Mouse (Mus musculus): ENCODE data around the gene Arhgap24. TPM values are rescaled to one million over a fixed set of nuclear protein-coding genes. Genes with fewer than 3 reads are reported as not detected.
A peak's percentile ranks its signal among the peaks of the same experiment; 100 is the strongest.

Gene Arhgap24
- polyA plus RNA-seq, 1 experiment, result 4.2 TPM

DNA sequence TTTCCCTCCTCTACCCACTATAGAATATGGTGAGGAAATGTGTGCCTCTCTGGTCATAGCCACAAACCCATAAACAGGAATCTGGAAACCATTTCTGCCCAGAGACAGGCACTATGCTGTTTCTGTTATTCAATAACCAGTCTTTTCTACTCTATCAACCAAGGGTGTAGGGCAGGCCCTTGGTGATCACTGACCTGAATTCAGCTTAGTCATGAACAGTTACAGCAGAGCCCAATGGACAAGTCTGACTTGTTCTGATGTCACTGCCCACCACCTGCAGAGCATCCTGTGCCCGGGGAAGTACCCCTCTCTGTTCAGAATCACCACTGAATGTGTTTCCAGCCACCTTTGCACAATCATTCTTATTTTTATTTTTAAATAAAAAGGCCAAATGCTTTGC lies 216.6 kb downstream of the Arhgap24 start:
- 13% methylated on average over 1 of the region's 1 CpGs for WGBS
- TF ChIP-seq CTCF (IDR thresholded peaks at IDR 0.05; ENCODE audit: extremely low read depth, insufficient read depth, insufficient read length, insufficient replicate concordance), result no peak
- Histone ChIP-seq H3K27ac (ENCODE audit: insufficient read depth, low read length) (no peak overlapping the region), H3K27me3 (ENCODE audit: control insufficient read depth, insufficient read depth, low read length) (no peaks in the 10 kb centered on the region), H3K36me3 (ENCODE audit: control insufficient read depth, insufficient read depth, low read length) (no peaks in the 10 kb centered on the region), H3K4me1 (ENCODE audit: control insufficient read depth, insufficient read depth, insufficient read length) (no peaks in the 10 kb centered on the region; the same call in 1 of the 2 replicates), H3K4me3 (ENCODE audit: extremely low read depth, insufficient read depth, insufficient read length) (no peak overlapping the region)
- no peak for DNase-seq (ENCODE audit: low read depth in 1 of 2, low spot score in 2 of 2)

DNA sequence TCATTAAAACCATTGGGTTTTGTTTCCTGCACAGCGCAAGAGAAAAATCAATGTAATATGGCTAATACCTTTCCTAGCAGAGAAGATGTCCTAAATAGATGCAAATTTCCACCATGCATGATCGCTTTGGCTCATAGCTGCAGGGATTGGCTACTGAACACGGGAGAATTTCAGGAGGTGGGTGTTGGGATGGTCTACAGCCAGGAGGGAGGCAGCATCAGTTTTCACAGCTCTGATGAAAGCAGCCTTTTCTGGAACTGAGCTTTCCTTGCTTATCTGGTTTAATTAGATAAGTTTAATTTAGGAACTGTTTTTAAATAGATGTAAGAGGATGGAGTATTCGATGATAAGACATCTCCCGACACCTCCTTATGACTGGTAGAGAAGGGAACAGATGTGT lies 217.2 kb downstream of the Arhgap24 start:
- no peak for TF ChIP-seq POLR2A (IDR thresholded peaks at IDR 0.05; ENCODE audit: low read depth, low read length)
- TF ChIP-seq CTCF (IDR thresholded peaks at IDR 0.05; ENCODE audit: extremely low read depth, insufficient read depth, insufficient read length, insufficient replicate concordance), result no peak

DNA sequence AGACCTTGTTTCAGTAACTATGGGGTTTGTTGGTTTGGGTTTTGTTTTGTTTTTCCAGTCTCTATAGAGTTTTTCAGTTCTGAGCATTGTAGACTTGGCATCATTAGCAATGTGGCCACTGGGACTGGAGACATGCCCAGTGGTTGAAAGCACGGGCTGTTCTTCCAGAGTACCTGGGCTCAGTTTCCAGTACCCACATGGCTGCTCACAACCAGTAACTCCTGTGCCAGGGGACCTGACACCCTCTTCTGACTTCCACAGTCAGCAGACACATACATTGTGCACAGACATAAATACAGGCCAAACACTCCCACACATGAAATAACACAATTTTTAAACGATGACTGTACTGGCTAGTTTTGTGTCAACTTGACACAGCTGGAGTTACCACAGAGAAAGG lies 217.7 kb downstream of the Arhgap24 start:
- Histone ChIP-seq H3K27ac (ENCODE audit: insufficient read depth, low read length) (no peak overlapping the region), H3K36me3 (ENCODE audit: control insufficient read depth, insufficient read depth, low read length) (no peaks in the 10 kb centered on the region), H3K4me1 (ENCODE audit: control insufficient read depth, insufficient read depth, insufficient read length) (no peaks in the 10 kb centered on the region; the same call in 1 of the 2 replicates), H3K27me3 (ENCODE audit: control insufficient read depth, insufficient read depth, low read length) (no peaks in the 10 kb centered on the region), H3K4me3 (ENCODE audit: extremely low read depth, insufficient read depth, insufficient read length) (no peak overlapping the region)
- WGBS, result 84% methylated on average over 2 of the region's 2 CpGs
- no peak for DNase-seq (ENCODE audit: low read depth in 1 of 2, low spot score in 2 of 2)
- TF ChIP-seq POLR2A (IDR thresholded peaks at IDR 0.05; ENCODE audit: low read depth, low read length) (no peak), CTCF (IDR thresholded peaks at IDR 0.05; ENCODE audit: extremely low read depth, insufficient read depth, insufficient read length, insufficient replicate concordance) (no peak)

More for the DNA sequence above, 217.2 kb downstream of the Arhgap24 start:
- Histone ChIP-seq H3K4me3 (ENCODE audit: extremely low read depth, insufficient read depth, insufficient read length) (no peak overlapping the region), H3K27ac (ENCODE audit: insufficient read depth, low read length) (no peak overlapping the region), H3K4me1 (ENCODE audit: control insufficient read depth, insufficient read depth, insufficient read length) (no peaks in the 10 kb centered on the region; the same call in 1 of the 2 replicates), H3K36me3 (ENCODE audit: control insufficient read depth, insufficient read depth, low read length) (no peaks in the 10 kb centered on the region), H3K27me3 (ENCODE audit: control insufficient read depth, insufficient read depth, low read length) (no peaks in the 10 kb centered on the region)
- no peak for DNase-seq (ENCODE audit: low read depth in 1 of 2, low spot score in 2 of 2)
- 86% methylated on average over 5 of the region's 5 CpGs for WGBS

DNA sequence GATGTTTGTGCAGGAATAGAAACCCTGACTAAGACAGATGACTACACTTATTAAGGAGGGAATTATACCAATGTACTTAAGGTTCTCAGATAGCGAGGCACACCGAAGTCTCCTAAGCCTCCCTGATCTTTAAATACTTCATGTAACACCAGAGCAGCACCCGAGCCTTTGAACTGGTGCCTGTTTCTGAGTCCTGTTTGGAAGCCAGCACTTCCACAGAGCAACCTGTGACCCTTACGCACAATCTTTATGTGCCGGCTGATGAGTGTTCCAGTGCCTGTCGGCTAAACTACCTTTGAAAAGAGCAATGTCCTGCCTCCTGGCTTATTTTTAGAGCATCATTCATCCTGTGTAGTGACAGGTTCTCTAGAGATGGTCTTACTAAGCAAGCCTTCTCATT lies 221.4 kb downstream of the Arhgap24 start:
- Histone ChIP-seq H3K4me1 (ENCODE audit: control insufficient read depth, insufficient read depth, insufficient read length) (no peaks in the 10 kb centered on the region; the same call in 1 of the 2 replicates), H3K4me3 (ENCODE audit: extremely low read depth, insufficient read depth, insufficient read length) (no peak overlapping the region), H3K27me3 (ENCODE audit: control insufficient read depth, insufficient read depth, low read length) (no peaks in the 10 kb centered on the region), H3K36me3 (ENCODE audit: control insufficient read depth, insufficient read depth, low read length) (no peaks in the 10 kb centered on the region), H3K27ac (ENCODE audit: insufficient read depth, low read length) (no peak overlapping the region)
- 90% methylated on average over 6 of the region's 6 CpGs for WGBS
- no peak for TF ChIP-seq CTCF (IDR thresholded peaks at IDR 0.05; ENCODE audit: extremely low read depth, insufficient read depth, insufficient read length, insufficient replicate concordance)
- TF ChIP-seq POLR2A (IDR thresholded peaks at IDR 0.05; ENCODE audit: low read depth, low read length), result no peak
- no peak for DNase-seq (ENCODE audit: low read depth in 1 of 2, low spot score in 2 of 2)

DNA sequence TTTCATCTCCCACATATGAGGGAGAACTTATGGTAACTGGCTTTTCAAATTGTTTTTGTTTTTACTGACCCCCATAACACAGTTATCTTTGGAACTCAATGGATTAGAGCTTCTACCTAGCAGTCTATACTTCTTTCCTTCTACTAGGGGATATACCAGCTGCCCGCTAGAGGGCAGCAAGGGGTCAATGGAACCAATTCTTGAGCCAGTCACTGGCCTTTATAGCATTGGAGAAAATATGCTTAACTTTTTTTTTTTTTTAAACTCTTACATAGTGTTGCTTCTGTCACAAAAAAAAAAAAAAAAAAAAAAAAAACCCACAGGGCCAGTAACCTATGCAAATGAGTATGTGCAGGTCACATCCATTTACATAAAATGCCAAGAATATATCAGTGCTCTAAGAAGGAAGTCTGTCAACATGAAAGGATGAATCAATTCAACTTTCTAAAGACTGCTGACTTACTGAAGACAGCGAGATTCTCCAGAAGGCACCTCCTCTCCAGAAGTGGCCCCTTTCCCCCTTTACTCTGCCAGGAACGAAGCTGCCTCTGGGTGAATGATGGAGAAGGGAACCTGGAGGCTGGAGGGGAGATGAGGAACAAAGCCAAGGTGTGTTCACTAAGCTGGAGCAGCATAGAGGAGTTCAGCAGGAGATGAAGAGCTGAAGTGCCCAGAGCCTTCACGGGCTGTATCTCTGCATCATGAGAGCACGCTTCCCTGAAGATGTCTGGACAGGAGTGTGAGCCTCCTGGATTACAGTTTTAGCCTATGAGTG lies 222.3 kb downstream of the Arhgap24 start:
- Histone ChIP-seq H3K4me1 (ENCODE audit: control insufficient read depth, insufficient read depth, insufficient read length) (no peaks in the 10 kb centered on the region), H3K36me3 (ENCODE audit: control insufficient read depth, insufficient read depth, low read length) (no peaks in the 10 kb centered on the region), H3K27me3 (ENCODE audit: control insufficient read depth, insufficient read depth, low read length) (no peaks in the 10 kb centered on the region), H3K27ac (ENCODE audit: insufficient read depth, low read length) (no peak overlapping the region), H3K4me3 (ENCODE audit: extremely low read depth, insufficient read depth, insufficient read length) (no peak overlapping the region)
- DNase-seq (ENCODE audit: low read depth in 1 of 2, low spot score in 2 of 2), result peak; percentile 4 to 43
- TF ChIP-seq CTCF (IDR thresholded peaks at IDR 0.05; ENCODE audit: extremely low read depth, insufficient read depth, insufficient read length, insufficient replicate concordance), result peak; percentile 26; the same call in 1 of the 2 replicates
- no peak for TF ChIP-seq POLR2A (IDR thresholded peaks at IDR 0.05; ENCODE audit: low read depth, low read length)
- WGBS, result 67% methylated on average over 5 of the region's 5 CpGs

DNA sequence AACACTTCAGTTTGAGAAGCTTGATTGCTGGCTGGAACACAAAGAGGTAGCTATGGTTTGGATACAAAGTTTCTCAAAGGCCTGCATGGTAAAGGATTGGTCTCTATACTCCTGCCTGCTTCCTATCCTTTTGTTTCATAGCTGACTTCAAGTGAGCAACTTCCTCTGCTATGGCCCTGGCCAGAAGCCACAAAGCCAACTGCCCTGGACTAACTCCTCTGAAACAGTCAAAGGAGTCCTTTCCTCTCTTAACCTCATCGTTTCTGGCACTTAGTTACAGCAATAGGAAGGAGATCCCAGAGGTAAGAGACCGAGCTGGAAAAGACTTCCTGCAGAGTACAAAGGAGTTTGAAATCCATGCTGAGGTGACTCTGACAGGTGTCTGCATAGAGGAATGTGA lies 224.0 kb downstream of the Arhgap24 start:
- Histone ChIP-seq H3K4me3 (ENCODE audit: extremely low read depth, insufficient read depth, insufficient read length) (no peak overlapping the region), H3K27ac (ENCODE audit: insufficient read depth, low read length) (no peak overlapping the region), H3K36me3 (ENCODE audit: control insufficient read depth, insufficient read depth, low read length) (no peaks in the 10 kb centered on the region), H3K4me1 (ENCODE audit: control insufficient read depth, insufficient read depth, insufficient read length) (no peaks in the 10 kb centered on the region), H3K27me3 (ENCODE audit: control insufficient read depth, insufficient read depth, low read length) (no peaks in the 10 kb centered on the region)
- WGBS, result 31% methylated on average over 2 of the region's 2 CpGs
- TF ChIP-seq POLR2A (IDR thresholded peaks at IDR 0.05; ENCODE audit: low read depth, low read length) (no peak), CTCF (IDR thresholded peaks at IDR 0.05; ENCODE audit: extremely low read depth, insufficient read depth, insufficient read length, insufficient replicate concordance) (no peak)
- DNase-seq (ENCODE audit: low read depth in 1 of 2, low spot score in 2 of 2), result no peak

DNA sequence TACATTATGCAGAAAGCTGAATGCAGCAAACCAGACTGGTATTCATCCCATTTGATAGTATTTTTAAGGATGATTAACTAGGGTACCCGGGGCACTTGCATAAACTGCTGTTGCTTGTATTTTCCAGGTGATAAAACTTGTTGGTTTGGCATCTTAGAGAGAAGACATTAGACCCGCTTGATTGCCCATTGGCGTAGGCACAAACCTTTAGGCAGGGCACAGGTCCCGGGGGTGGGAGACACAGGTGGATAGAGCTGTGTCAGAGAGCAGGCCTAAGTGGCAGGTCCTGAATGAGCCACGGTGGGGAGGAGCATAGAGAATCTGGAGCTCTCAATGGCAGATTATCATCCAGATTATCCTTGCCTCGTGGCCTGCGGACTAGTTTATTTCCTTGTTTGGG lies 229.1 kb downstream of the Arhgap24 start:
- Histone ChIP-seq H3K27ac (ENCODE audit: insufficient read depth, low read length) (no peak overlapping the region), H3K4me3 (ENCODE audit: extremely low read depth, insufficient read depth, insufficient read length) (no peak overlapping the region), H3K4me1 (ENCODE audit: control insufficient read depth, insufficient read depth, insufficient read length) (no peaks in the 10 kb centered on the region), H3K36me3 (ENCODE audit: control insufficient read depth, insufficient read depth, low read length) (no peaks in the 10 kb centered on the region), H3K27me3 (ENCODE audit: control insufficient read depth, insufficient read depth, low read length) (no peaks in the 10 kb centered on the region)
- TF ChIP-seq POLR2A (IDR thresholded peaks at IDR 0.05; ENCODE audit: low read depth, low read length) (no peak), CTCF (IDR thresholded peaks at IDR 0.05; ENCODE audit: extremely low read depth, insufficient read depth, insufficient read length, insufficient replicate concordance) (no peak)
- no peak for DNase-seq (ENCODE audit: low read depth in 1 of 2, low spot score in 2 of 2)
- 93% methylated on average over 7 of the region's 7 CpGs for WGBS

Measured in spleen, adult 2 months (tissue).